Comparison of ENCODE assay signal across 51 mouse cellular contexts in the genomic region with DNA sequence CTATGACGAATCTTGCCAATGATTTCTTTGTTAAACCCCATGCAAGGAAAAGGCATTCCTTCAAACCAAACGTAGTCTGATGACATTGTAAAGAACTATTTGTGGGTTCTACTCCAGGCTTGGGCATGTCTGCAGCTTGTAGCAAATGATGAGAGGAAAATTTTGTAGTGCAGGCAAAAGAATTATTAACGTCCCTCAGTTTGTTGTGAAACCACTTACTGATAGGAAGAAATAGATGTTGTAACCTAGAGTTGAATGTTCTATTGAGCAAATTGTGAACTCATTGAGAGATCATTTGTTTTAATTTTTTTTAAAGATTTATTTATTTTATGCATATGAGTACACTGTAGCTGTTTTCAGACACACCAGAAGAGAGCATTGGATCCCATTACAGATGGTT. TPM values are rescaled to one million over a fixed set of nuclear protein-coding genes. Genes with fewer than 3 reads are reported as not detected.
"Had no signal": no experiment of that assay in that cellular context is flagged by ENCODE, and none has a peak within 500 bp of the region (broad histone marks: within the 10 kb centered on the region; RNA-seq: fewer than 3 reads in every experiment).

No protein-coding gene starts in this region.

- H3K4me2 ChIP-seq: heart, embryonic 11.5 days; heart, embryonic 12.5 days; heart, embryonic 13.5 days; heart, embryonic 15.5 days; hindbrain, embryonic 12.5 days; hindbrain, embryonic 13.5 days; hindbrain, embryonic 14.5 days; hindbrain, embryonic 15.5 days; intestine, embryonic 15.5 days; kidney, embryonic 15.5 days had no signal

- H3K36me3 ChIP-seq: heart, embryonic 10.5 days; heart, embryonic 12.5 days; heart, embryonic 13.5 days; heart, embryonic 15.5 days; hindbrain, embryonic 10.5 days; hindbrain, embryonic 12.5 days; hindbrain, embryonic 13.5 days; hindbrain, embryonic 15.5 days; intestine, embryonic 15.5 days; kidney, embryonic 15.5 days had no signal

- H3K9ac ChIP-seq: heart, embryonic 12.5 days; heart, embryonic 13.5 days; heart, embryonic 15.5 days; hindbrain, embryonic 12.5 days; hindbrain, embryonic 13.5 days; hindbrain, embryonic 14.5 days; hindbrain, embryonic 15.5 days; intestine, embryonic 15.5 days; kidney, embryonic 15.5 days had no signal

- H3K4me1 ChIP-seq: heart, embryonic 10.5 days; heart, embryonic 12.5 days; heart, embryonic 13.5 days; heart, embryonic 15.5 days; hindbrain, embryonic 10.5 days; hindbrain, embryonic 12.5 days; hindbrain, embryonic 13.5 days; hindbrain, embryonic 15.5 days; intestine, embryonic 15.5 days; kidney, embryonic 15.5 days had no signal

- H3K27ac ChIP-seq: heart, embryonic 10.5 days; heart, embryonic 13.5 days; heart, embryonic 15.5 days; hindbrain, embryonic 10.5 days; hindbrain, embryonic 12.5 days; hindbrain, embryonic 13.5 days; hindbrain, embryonic 14.5 days; hindbrain, embryonic 15.5 days; hindbrain, postnatal 0 days; intestine, embryonic 15.5 days; kidney, embryonic 15.5 days; kidney, postnatal 0 days; layer of hippocampus, adult 2 months had no signal

- DNase-seq: heart, postnatal 10 days; heart, postnatal 14 days; heart, postnatal 36 days; heart, postnatal 4 days; kidney, adult 11 months; kidney, adult 18-20 months; kidney, adult 2 months; kidney, adult 8-10 months; kidney, adult 9 months; kidney, postnatal 10 days; kidney, postnatal 14 days; kidney, postnatal 25 days; kidney, postnatal 36 days; kidney, postnatal 4 days; layer of hippocampus, adult 9-11 months; layer of hippocampus, postnatal 36 days had no signal

- H3K27me3 ChIP-seq: heart, embryonic 12.5 days; heart, embryonic 13.5 days; heart, embryonic 15.5 days; hindbrain, embryonic 12.5 days; hindbrain, embryonic 13.5 days; hindbrain, embryonic 15.5 days; intestine, embryonic 15.5 days; kidney, embryonic 15.5 days had no signal

- ATAC-seq: hindbrain, embryonic 16.5 days; hindbrain, postnatal 0 days; inflammation-experienced regulatory T-cells, adult 6 months; intestine, embryonic 15.5 days; intestine, embryonic 16.5 days; intestine, postnatal 0 days had no signal

- H3K9me3 ChIP-seq: intestine, embryonic 15.5 days; kidney, embryonic 15.5 days had no signal

- H3K4me3 ChIP-seq: heart, embryonic 10.5 days; heart, embryonic 12.5 days; heart, embryonic 13.5 days; heart, embryonic 15.5 days; hindbrain, embryonic 10.5 days; hindbrain, embryonic 12.5 days; hindbrain, embryonic 13.5 days; hindbrain, embryonic 15.5 days; intestine, embryonic 15.5 days; kidney, embryonic 15.5 days; layer of hippocampus, adult 2 months had no signal

RNA-seq across cellular contexts. Expression of gene Sult2a7, which starts 1.1 kb away (rescaled TPM):
- total RNA-seq: heart, postnatal 10 days; heart, postnatal 14 days; heart, postnatal 25 days; heart, postnatal 36 days; heart, postnatal 4 days; hematopoietic stem cell, adult 5-6 weeks; hindbrain, postnatal 0 days; layer of hippocampus, adult 18-20 months; layer of hippocampus, adult 2 months; layer of hippocampus, adult 8-10 months; layer of hippocampus, postnatal 10 days; layer of hippocampus, postnatal 14 days; layer of hippocampus, postnatal 25 days; layer of hippocampus, postnatal 36 days; left cerebral cortex, adult 18-20 months had no signal
- polyA plus RNA-seq: heart, embryonic 10.5 days; heart, embryonic 11.5 days; heart, embryonic 12.5 days; heart, embryonic 13.5 days; heart, embryonic 14.5 days; heart, embryonic 15.5 days; heart, embryonic 16.5 days; heart, postnatal 0 days; hindbrain, embryonic 10.5 days; hindbrain, embryonic 11.5 days; hindbrain, embryonic 12.5 days; hindbrain, embryonic 13.5 days; hindbrain, embryonic 14.5 days; hindbrain, embryonic 15.5 days; hindbrain, embryonic 16.5 days; hindbrain, postnatal 0 days; inflammation-experienced regulatory T-cells, adult 6 months; intestine, embryonic 14.5 days; intestine, embryonic 15.5 days; intestine, embryonic 16.5 days; intestine, postnatal 0 days; kidney, adult 2 months; kidney, embryonic 14.5 days; kidney, embryonic 15.5 days; kidney, embryonic 16.5 days; kidney, postnatal 0 days; large intestine, adult 2 months had no signal

RNA-seq across cellular contexts. Expression of gene Sult2a8, which starts 46.3 kb away (rescaled TPM):
- total RNA-seq: heart, postnatal 10 days; heart, postnatal 14 days; heart, postnatal 25 days; heart, postnatal 36 days; heart, postnatal 4 days; hematopoietic stem cell, adult 5-6 weeks; hindbrain, postnatal 0 days; layer of hippocampus, adult 18-20 months; layer of hippocampus, adult 2 months; layer of hippocampus, adult 8-10 months; layer of hippocampus, postnatal 10 days; layer of hippocampus, postnatal 14 days; layer of hippocampus, postnatal 25 days; layer of hippocampus, postnatal 36 days; left cerebral cortex, adult 18-20 months had no signal
- polyA plus RNA-seq: heart, embryonic 12.5 days; heart, embryonic 13.5 days; heart, embryonic 14.5 days; heart, embryonic 15.5 days; heart, embryonic 16.5 days; heart, postnatal 0 days; hindbrain, embryonic 10.5 days; hindbrain, embryonic 11.5 days; hindbrain, embryonic 12.5 days; hindbrain, embryonic 13.5 days; hindbrain, embryonic 14.5 days; hindbrain, embryonic 15.5 days; hindbrain, embryonic 16.5 days; hindbrain, postnatal 0 days; inflammation-experienced regulatory T-cells, adult 6 months; intestine, embryonic 14.5 days; intestine, postnatal 0 days; kidney, adult 2 months; kidney, embryonic 14.5 days; kidney, embryonic 16.5 days; kidney, postnatal 0 days; large intestine, adult 2 months had no signal
